Mouse (Mus musculus) adrenal gland, adult 18-20 months (tissue): ENCODE results near the gene Dll1. TPM values are rescaled to one million over a fixed set of nuclear protein-coding genes. Genes with fewer than 3 reads are reported as not detected.
A peak's percentile ranks its signal among the peaks of the same experiment; 100 is the strongest.

Experiments
- DNase-seq, 2 experiments: peaks; one replicate each; pipeline ENCODE4 v3.0.0; 2021 to 2022; ENCODE audit warnings: low spot score in 2 of 2
- total RNA-seq, 2 experiments: library from RNA; stranded (reverse); gene quantifications; 1 replicate in 1 of 2; 2 replicates in 1 of 2; pipeline ENCODE4 v1.2.3; 2021

Gene Dll1
- total RNA-seq, 2 experiments from 2014 or later: 4.1 to 7.0 TPM

GRCm38 (mm10) chr17:15379741-15380526 is 3.3 kb upstream of the Dll1 start:
- DNase-seq: no peak

- DNase-seq: no peak
Observed at GRCm38 (mm10) chr17:15378413-15379109, 1.9 kb upstream of the Dll1 start.

- no peak for DNase-seq
Observed at GRCm38 (mm10) chr17:15377901-15378300, 1.2 kb upstream of the Dll1 start.

- peak; percentile 64 to 65 for DNase-seq
Observed at GRCm38 (mm10) chr17:15375701-15376493, 775 bp downstream of the Dll1 start.

GRCm38 (mm10) chr17:15375224-15375623 is 1.4 kb downstream of the Dll1 start:
- no peak for DNase-seq

GRCm38 (mm10) chr17:15374321-15375141 is 2.1 kb downstream of the Dll1 start:
- DNase-seq: no peak

GRCm38 (mm10) chr17:15372931-15373652 is 3.6 kb downstream of the Dll1 start:
- no peak for DNase-seq

- no peak for DNase-seq
Observed at GRCm38 (mm10) chr17:15371967-15372835, 4.5 kb downstream of the Dll1 start.

GRCm38 (mm10) chr17:15370401-15370800 is 6.3 kb downstream of the Dll1 start:
- no peak for DNase-seq

GRCm38 (mm10) chr17:15365650-15366049 is 11.0 kb downstream of the Dll1 start:
- DNase-seq: no peak

GRCm38 (mm10) chr17:15363656-15364055 is 13.0 kb downstream of the Dll1 start:
- DNase-seq: no peak

GRCm38 (mm10) chr17:15357071-15357470 is 19.6 kb downstream of the Dll1 start:
- no peak for DNase-seq

- no peak for DNase-seq
Observed at GRCm38 (mm10) chr17:15356526-15356925, 20.1 kb downstream of the Dll1 start.

- DNase-seq: no peak
Observed at GRCm38 (mm10) chr17:15355072-15355471, 21.6 kb downstream of the Dll1 start.

GRCm38 (mm10) chr17:15354006-15354405 is 22.7 kb downstream of the Dll1 start:
- DNase-seq: no peak

GRCm38 (mm10) chr17:15352869-15353610 is 23.6 kb downstream of the Dll1 start:
- no peak for DNase-seq

GRCm38 (mm10) chr17:15350152-15350551 is 26.5 kb downstream of the Dll1 start:
- no peak for DNase-seq

- no peak for DNase-seq
Observed at GRCm38 (mm10) chr17:15343071-15343822, 33.4 kb downstream of the Dll1 start.
